Mouse (Mus musculus): ENCODE data around the gene Kdm5a. TPM values are rescaled to one million over a fixed set of nuclear protein-coding genes. Genes with fewer than 3 reads are reported as not detected.

Kdm5a gene
- polyA plus RNA-seq, 1 experiment from 2014 or later, result 64.7 TPM

GRCm38 (mm10) chr6:120493374-120494181, 129.7 kb downstream of the Kdm5a start, which contains the start of gene Tmem121b:
TSS of gene Tmem121b (minus strand) at chr6:120493807.
- Histone ChIP-seq H3K27me3 (peaks cover 26% of the 10 kb centered on the region), H3K36me3 (no peaks in the 10 kb centered on the region), H3K4me3 (peak within 1 kb of the TSS; percentile 79), H3K27ac (replicated peaks) (peak within 1 kb of the TSS; percentile 97), H3K4me2 (replicated peaks) (peak within 1 kb of the TSS; percentile 79), H3K9me3 (no peaks in the 10 kb centered on the region), H3K9ac (replicated peaks) (peak within 1 kb of the TSS; percentile 87), H3K4me1 (peaks cover 40% of the 10 kb centered on the region)
- peak; percentile 88 for ATAC-seq (ENCODE audit: low FRiP score, low read depth)
- WGBS, result under 1% methylated on average over 46 of the region's 84 CpGs

Other genes starting within 250 kb of the Kdm5a start
- gene D330020A13Rik, start 69.8 kb upstream of the Kdm5a start, polyA plus RNA-seq (2016; fragmentation: Nextera tagmentation; extraction: Ambion mirVana), result not detected in 2 replicates
- gene B4galnt3, start 69.6 kb upstream of the Kdm5a start, polyA plus RNA-seq (2016; fragmentation: Nextera tagmentation; extraction: Ambion mirVana), result 0.13 and 0.16 TPM in 2 replicates
- gene Ccdc77, start 250 bp downstream of the Kdm5a start, polyA plus RNA-seq (2016; fragmentation: Nextera tagmentation; extraction: Ambion mirVana), result 24.6 and 25.2 TPM in 2 replicates
- 3.6 and 3.8 TPM in 2 replicates for gene Il17ra, start 99.1 kb downstream of the Kdm5a start, polyA plus RNA-seq (2016; fragmentation: Nextera tagmentation; extraction: Ambion mirVana)
- gene Tmem121b, start 129.7 kb downstream of the Kdm5a start, polyA plus RNA-seq (2016; fragmentation: Nextera tagmentation; extraction: Ambion mirVana), result 2.5 and 3.0 TPM in 2 replicates
- gene Hdhd5, start 167.2 kb downstream of the Kdm5a start, polyA plus RNA-seq (2016; fragmentation: Nextera tagmentation; extraction: Ambion mirVana), result 19.0 and 19.4 TPM in 2 replicates

All from midbrain, embryonic 12.5 days (tissue).